Mouse (Mus musculus) limb, embryonic 15.5 days (tissue): Measurements from ENCODE around the gene Tex28. TPM values are rescaled to one million over a fixed set of nuclear protein-coding genes. Genes with fewer than 3 reads are reported as not detected.

Source experiments
- polyA plus RNA-seq: library from polyadenylated mRNA; unstranded; fragments of >200 nt; fragmentation: Nextera tagmentation; extraction: Ambion mirVana; gene quantifications from 2 replicates; pipeline ENCODE4 v1.2.1, GENCODE M21; 2015

Tex28 gene
- polyA plus RNA-seq, 1 experiment from 2014 or later: not detected

Other genes with a start within 250 kb of the Tex28 start
- gene Arhgap4, start 246.0 kb downstream of the Tex28 start, polyA plus RNA-seq: 3.3 and 3.6 TPM in 2 replicates
- gene Naa10, start 245.9 kb downstream of the Tex28 start, polyA plus RNA-seq: 111 and 114 TPM in 2 replicates
- 38.2 and 38.8 TPM in 2 replicates for gene Renbp, start 237.0 kb downstream of the Tex28 start, polyA plus RNA-seq
- gene Hcfc1, start 201.5 kb downstream of the Tex28 start, polyA plus RNA-seq: 40.2 and 44.7 TPM in 2 replicates
- 54.0 and 58.6 TPM in 2 replicates for gene Irak1, start 143.9 kb downstream of the Tex28 start, polyA plus RNA-seq
- not detected in 2 replicates for gene Opn1mw, start 40.4 kb downstream of the Tex28 start, polyA plus RNA-seq
- gene Mecp2, start 32.5 kb downstream of the Tex28 start, polyA plus RNA-seq: 10.6 and 12.1 TPM in 2 replicates
- 0.08 TPM in 1 of 2 replicates, not detected in the other for gene Tktl1, start 9.4 kb upstream of the Tex28 start, polyA plus RNA-seq
- gene Flna, start 82.0 kb upstream of the Tex28 start, polyA plus RNA-seq: 228 and 248 TPM in 2 replicates
- gene Emd, start 86.8 kb upstream of the Tex28 start, polyA plus RNA-seq: 24.8 and 29.0 TPM in 2 replicates
- gene Rpl10, start 103.0 kb upstream of the Tex28 start, polyA plus RNA-seq: 675 and 811 TPM in 2 replicates
- 89.2 and 89.6 TPM in 2 replicates for gene Taz, start 114.1 kb upstream of the Tex28 start, polyA plus RNA-seq
- 17.3 and 20.2 TPM in 2 replicates for gene Dnase1l1, start 114.5 kb upstream of the Tex28 start, polyA plus RNA-seq
- 156 and 175 TPM in 2 replicates for gene Atp6ap1, start 129.3 kb upstream of the Tex28 start, polyA plus RNA-seq
- gene Gdi1, start 137.2 kb upstream of the Tex28 start, polyA plus RNA-seq: 203 and 211 TPM in 2 replicates
- 62.6 and 67.7 TPM in 2 replicates for gene Fam50a, start 145.2 kb upstream of the Tex28 start, polyA plus RNA-seq
- 16.7 and 19.4 TPM in 2 replicates for gene Plxna3, start 161.2 kb upstream of the Tex28 start, polyA plus RNA-seq
- 89.8 and 90.3 TPM in 2 replicates for gene Lage3, start 185.8 kb upstream of the Tex28 start, polyA plus RNA-seq
- gene Ubl4a, start 205.4 kb upstream of the Tex28 start, polyA plus RNA-seq: 72.6 and 75.4 TPM in 2 replicates
- gene Slc10a3, start 205.5 kb upstream of the Tex28 start, polyA plus RNA-seq: 21.9 and 22.6 TPM in 2 replicates
- 43.8 and 47.4 TPM in 2 replicates for gene Fam3a, start 225.4 kb upstream of the Tex28 start, polyA plus RNA-seq
- 20.1 and 21.3 TPM in 2 replicates for gene Ikbkg, start 225.5 kb upstream of the Tex28 start, polyA plus RNA-seq